Mouse (Mus musculus): ENCODE results near the gene Car2.
A peak's percentile ranks its signal among the peaks of the same experiment; 100 is the strongest.

Gene Car2

DNA sequence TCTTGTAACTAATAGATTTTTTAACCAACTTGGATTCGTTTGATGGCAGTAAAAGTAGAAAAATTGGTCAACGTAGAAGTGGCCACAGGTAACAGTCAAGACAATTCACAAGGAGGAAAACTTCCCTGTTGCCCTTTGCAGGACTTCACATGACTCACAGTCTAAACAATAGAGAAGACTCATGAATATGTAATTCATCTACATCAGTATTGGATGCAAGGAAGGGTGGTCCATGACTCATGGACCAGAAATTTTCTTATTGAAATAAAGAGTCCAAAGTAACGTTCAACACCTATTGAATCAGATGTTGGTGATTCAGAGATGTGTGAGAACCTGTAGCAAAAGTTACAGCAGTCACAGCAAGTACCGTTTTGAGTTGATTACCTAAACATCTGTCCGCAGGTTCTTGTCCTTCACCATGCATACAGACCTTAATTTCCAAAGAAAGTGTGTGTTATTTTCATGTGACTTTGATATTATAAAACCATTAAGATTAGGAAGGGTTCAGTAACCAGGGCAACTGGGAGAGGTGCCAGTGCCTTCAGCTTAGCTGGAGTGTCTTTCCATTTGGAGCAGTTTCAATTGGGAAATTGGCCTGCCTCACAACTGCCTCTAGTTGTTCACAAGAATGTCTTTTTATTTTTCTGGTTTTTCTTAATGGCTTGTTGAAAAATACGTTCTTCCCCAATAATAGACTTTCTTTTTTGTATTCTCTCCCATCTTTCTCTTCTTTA lies 62.2 kb downstream of the Car2 start:
- DNase-seq (ENCODE audit: low spot score) = peak; percentile 16

DNA sequence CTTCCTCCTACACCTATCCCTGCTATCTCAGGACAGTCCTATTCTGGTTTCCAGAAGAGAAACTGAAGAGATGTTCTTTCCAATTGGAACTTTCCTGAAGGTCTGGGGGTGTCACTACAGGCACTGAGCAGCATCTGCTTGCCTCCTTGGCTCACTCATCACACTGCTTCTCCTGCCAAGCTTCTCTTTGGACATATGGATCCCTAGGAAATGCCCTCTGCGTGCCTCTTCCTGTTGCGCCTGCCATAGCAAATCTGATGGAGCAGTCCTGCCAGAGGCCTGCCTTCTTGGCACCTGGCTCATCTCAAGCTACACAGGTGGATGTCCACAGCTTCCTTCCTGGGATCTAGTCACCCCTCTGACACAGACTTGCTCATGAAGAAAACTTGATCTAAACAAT lies 64.0 kb downstream of the Car2 start:
- DNase-seq (ENCODE audit: low spot score) = no peak

All from layer of hippocampus, adult 9-10 months (tissue).